Mouse (Mus musculus) gastrocnemius, postnatal 25 days (tissue): ENCODE results near the gene Aldh8a1. TPM values are rescaled to one million over a fixed set of nuclear protein-coding genes. Genes with fewer than 3 reads are reported as not detected.
"Not testable (repeated sequence)": the region's sequence is repeated elsewhere in the genome, so short reads cannot be mapped to it uniquely, and the experiment has no call there.

Experiments used
- DNase-seq: peaks from one replicate; pipeline ENCODE4 v3.0.0; 2022
- total RNA-seq, 2 experiments: library from RNA; stranded (reverse); gene quantifications; 1 replicate in 1 of 2; 2 replicates in 1 of 2; pipeline ENCODE4 v1.2.3; 2021

Gene Aldh8a1
- total RNA-seq, 2 experiments from 2014 or later, result not detected

- no peak for DNase-seq
These were observed 9.6 kb upstream of the Aldh8a1 start for GRCm38 (mm10) chr10:21367481-21367880.

- no peak for DNase-seq
These were observed 7.5 kb upstream of the Aldh8a1 start for GRCm38 (mm10) chr10:21369586-21369985.

DNA sequence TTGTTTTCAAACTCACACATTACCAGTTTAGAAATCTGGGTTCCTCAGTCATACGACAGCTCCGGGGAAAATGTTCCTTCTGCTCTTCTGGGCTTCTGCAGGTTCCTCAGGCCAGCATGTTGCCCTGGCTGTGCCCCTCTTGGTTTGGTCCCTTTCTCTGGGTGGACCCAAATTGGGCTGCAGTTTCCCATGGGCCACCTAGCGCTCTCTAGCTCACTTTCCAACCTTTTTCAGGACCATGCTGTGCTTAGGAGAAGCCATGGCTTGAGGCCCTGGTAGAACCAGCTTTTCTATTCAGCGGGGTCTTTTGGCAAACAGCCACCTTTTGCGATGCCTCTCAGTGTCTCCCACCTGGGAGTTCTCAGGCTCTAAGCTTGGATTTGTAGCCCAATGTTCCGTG is 4.8 kb upstream of the Aldh8a1 start:
- DNase-seq, result no peak

DNA sequence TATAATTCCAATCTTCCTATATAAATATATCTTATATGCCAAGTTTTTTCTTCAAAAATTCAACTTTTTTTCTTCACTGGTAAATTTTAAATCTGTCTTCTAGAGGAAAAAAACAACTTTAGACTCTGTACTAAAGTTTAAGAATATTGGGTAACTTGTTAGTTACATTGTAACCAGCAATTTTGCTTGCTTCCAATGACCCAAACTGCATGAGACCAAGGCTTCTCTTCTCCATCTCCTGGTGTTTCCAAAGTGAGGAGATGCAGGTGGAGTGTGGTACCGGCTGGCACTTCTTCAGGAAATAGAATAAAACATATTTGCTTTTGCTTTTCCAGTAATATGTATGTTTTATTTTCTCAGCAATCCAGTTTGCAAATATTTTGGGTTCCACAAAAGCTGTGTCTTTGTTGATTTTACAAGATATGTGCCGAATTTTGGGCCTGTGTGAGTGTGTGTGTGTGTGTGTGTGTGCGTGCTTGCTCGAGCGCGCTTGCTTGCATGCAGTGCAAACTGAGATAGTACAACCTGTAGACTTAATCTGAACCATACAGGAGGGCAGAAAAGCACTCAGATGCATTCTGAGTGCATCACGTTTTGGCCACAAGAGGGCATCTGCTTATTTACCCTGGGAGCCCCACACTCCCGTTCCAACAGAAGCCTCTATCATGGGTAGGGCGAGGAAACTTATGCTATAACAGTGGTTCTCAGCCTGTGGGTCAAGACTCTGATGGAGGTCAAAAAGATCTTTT is 1.3 kb downstream of the Aldh8a1 start:
- DNase-seq, result no peak

GRCm38 (mm10) chr10:21382914-21383313 is 5.8 kb downstream of the Aldh8a1 start:
- DNase-seq, result no peak

DNA sequence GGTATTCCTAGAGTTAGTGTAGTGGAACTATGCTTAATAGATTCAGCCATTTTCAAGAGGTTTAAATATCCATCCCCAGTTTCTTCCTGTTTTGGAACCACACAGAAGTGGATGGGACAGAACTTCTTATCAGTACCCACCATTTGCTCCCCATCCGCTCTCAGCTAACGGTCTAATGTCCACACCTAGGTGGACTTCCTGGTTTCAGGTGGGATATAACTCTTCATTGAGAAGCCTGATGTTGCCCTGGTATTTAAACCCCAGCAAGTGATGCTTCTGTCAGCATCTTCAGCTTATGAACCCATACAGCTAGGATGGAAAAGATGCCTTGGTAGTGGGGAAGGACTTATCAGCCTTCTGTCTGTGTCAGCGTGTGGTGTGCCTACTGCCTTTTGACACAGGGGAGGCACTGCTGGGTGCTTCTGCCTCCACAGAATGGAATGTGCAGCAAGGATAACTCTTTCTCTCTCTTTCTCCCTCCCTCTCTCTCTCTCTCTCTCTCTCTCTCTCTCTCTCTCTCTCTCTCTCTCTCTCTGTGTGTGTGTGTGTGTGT is 8.1 kb downstream of the Aldh8a1 start:
- no peak for DNase-seq

GRCm38 (mm10) chr10:21389075-21389474 is 12.0 kb downstream of the Aldh8a1 start:
- no peak for DNase-seq

DNA sequence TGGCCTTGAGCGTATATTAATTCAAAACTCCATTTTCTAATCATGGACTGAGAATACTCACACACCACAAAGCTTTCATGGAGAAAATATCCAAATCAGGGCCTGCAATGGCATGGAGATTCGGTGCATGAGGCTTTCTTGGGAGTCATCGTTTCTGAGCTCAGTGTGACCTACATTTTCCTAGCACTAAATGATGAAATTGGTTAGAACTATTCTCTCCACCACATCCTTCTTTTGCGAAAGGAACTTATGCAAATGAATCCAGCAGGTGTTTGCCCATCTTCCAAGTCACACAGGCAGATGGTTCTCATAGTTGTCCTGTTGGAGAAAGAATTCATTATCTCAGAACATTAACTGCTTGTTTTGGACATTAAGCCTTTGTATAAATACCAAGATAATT is 13.3 kb downstream of the Aldh8a1 start:
- no peak for DNase-seq

DNA sequence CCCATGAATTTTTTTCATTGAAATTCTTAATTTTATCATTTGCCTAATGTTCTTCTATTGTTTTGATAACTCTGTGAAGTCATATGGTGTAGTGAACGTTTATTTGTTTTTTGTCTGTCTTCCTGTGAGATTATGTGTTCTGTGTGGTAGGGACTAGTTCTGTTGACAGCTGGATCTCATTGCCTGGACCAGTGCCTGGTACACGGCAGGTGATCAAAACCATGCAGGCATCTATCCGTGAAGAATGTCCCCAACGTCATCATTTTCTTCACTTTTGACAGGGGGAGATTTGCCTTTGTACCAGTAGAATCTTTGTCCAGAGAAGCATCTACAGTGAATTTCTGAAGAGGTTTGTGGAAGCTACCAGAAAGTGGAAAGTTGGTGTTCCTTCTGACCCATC is 14.2 kb downstream of the Aldh8a1 start:
- no peak for DNase-seq

- no peak for DNase-seq
These were observed 16.3 kb downstream of the Aldh8a1 start for GRCm38 (mm10) chr10:21393390-21393789.

DNA sequence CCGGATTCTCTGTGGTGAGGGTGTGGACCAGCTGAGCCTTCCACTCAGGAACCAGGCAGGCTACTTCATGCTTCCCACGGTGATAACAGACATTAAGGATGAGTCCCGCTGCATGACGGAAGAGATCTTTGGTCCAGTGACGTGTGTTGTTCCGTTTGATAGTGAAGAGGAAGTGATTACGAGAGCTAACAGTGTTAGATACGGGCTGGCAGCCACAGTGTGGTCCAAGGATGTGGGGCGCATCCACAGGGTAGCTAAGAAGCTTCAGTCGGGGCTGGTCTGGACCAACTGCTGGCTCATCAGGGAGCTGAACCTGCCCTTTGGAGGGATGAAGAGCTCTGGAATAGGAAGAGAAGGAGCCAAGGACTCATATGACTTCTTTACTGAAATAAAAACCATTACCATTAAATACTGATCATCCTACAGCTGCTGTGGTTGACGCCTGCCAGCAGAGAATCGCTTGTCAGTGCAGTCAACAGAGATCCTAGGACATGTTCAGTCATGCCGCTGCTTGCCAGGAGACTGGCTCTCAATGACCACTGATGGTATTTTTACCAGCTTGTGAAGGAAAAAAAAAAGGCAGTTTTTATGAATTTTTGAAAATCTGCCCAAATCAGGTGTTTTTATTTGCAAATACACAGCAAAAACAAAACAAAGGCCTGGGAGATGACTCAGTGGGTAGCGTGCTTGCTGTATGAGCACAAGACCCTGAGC is 18.5 kb downstream of the Aldh8a1 start:
- no peak for DNase-seq

GRCm38 (mm10) chr10:21398873-21399425 is 21.9 kb downstream of the Aldh8a1 start:
- DNase-seq, result not testable (repeated sequence)

GRCm38 (mm10) chr10:21399622-21400021 is 22.5 kb downstream of the Aldh8a1 start:
- no peak for DNase-seq

- no peak for DNase-seq
These were observed 22.9 kb downstream of the Aldh8a1 start for GRCm38 (mm10) chr10:21400031-21400430.

DNA sequence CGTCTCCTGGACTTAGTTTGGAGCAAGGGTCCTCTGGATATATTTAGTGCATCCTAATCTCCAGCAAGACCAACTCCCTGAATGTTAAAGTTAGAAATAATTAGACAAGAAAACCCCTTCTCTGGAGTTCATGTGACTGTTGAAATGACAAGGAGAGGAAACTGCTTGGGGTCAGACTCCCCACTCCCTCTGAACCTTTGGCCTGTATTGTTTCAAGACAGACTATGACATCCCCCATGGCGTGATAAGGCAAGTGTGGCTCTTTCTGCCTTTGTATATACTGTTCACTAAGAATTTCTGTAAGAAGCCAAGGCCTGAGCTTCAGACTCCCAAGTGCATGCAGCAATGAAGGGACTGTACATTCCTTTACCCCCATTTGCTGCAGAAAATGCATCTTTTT is 23.4 kb downstream of the Aldh8a1 start:
- no peak for DNase-seq

DNA sequence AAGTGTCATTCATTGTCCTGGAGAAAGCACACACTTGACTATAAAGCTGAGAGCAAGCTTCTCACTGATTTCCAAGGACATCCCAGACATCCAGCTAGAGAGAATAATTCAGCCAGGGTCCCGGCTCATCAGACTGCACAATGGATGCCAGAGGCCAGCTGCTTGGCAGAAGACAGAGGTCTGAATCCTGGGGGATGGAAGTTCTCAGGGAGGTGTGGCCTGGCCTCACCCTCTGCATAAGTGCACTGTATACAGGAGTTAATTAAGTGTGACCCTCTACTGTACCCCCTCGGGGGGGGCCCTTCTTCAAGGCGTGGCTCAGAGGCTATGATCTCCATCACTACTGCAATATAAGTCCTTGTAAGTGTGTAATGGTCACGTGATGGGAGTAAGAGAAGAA is 24.2 kb downstream of the Aldh8a1 start:
- DNase-seq, result peak; percentile 21

- no peak for DNase-seq
These were observed 27.7 kb downstream of the Aldh8a1 start for GRCm38 (mm10) chr10:21404822-21405221.

GRCm38 (mm10) chr10:21405707-21406534 is 28.8 kb downstream of the Aldh8a1 start:
- DNase-seq, result peak; percentile 34

DNA sequence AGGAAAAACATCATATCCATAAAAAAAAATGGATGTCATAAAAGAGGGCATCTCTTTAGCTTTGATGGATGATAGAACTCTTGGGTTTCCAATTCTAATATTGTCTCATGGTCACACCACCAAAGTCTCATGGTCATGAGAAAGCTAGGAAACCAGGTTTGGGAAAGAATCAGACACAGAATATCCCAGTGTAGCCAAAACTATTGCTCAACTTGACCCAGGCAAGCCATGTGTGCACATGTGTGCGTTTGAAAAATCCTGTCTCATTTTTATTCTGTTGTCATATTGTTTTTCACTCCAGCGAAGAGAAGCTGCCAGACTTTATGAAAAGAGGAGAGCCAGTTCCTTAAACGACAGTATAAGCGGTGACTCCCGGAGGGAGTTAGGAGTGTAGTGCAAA is 33.6 kb downstream of the Aldh8a1 start:
- no peak for DNase-seq

- no peak for DNase-seq
These were observed 34.6 kb downstream of the Aldh8a1 start for GRCm38 (mm10) chr10:21411621-21412205.

DNA sequence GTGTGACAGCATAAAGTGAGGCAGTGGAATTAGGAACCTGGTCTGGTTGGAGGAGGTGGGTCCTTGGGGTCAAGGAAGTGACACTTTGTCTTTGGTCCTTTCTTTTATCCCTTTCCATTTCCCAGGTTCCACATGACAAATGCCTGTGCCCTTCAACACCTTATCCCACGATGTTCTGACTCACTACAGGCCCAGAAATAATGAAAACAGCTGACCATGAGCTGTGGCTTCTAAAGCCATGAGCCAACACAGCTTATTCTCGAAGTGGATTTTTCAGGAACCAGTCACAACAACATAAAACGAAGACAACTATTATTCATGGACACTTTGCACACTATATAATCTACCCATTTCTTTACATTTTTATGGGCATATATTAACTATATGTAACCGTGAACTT is 37.9 kb downstream of the Aldh8a1 start:
- no peak for DNase-seq

GRCm38 (mm10) chr10:21416184-21416583 is 39.1 kb downstream of the Aldh8a1 start:
- no peak for DNase-seq
